Mouse (Mus musculus) G1E (cell line): ENCODE results near the gene Adarb2.

Experiments used
- CTCF ChIP-seq: IDR thresholded peaks from 2 replicates; pipeline ENCODE4 v1.5.1; 2012; ENCODE audit warnings: low read depth, low read length, inconsistent platforms, mixed read lengths
- TAL1 ChIP-seq: conservative IDR thresholded peaks from 2 replicates; pipeline ENCODE4 v1.6.1; 2012; ENCODE audit warnings: low read depth, low read length, inconsistent platforms, mixed read lengths

DNA sequence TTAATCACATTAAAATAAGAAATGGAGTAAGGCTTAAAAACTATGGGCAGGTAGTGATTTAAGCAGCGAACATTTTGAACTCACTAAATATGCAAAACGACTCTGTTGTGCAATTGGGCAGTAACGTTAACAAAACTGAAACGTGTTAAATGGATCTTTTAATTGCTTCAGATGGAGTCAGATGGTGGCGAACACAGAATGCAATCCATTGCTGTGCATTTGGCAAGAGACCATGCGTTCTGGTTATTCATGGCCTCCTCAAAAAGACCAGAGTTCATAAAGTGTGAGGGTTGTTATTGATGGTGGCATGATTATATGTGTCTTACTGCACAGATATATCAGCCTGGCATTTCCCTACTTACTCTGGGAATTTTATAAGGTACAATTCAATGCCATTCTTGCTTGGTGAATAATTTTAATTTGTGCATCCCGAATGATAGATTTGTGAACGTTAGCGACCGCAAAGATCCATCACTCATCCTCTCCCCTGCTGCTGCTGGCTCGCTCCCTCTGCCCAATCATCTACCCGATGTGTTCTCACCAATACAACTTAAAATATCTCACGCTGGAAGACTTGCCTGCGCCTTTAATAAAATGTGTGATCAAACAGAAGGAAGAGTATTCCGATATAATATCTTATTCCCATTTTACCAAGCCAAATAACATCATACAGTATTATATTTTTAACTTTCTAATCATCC is 221.5 kb downstream of the Adarb2 start:
- TF ChIP-seq CTCF (no peak), TAL1 (no peak)
